Mouse (Mus musculus) heart, postnatal 0 days (tissue): ENCODE data around the gene Inka2.

Source experiments
- CTCF ChIP-seq: IDR thresholded peaks from 2 replicates; pipeline ENCODE4 v1.5.1; 2016; ENCODE audit warnings: antibody characterized with exemption, control low read depth, low read depth
- EP300 ChIP-seq: IDR thresholded peaks from 2 replicates; pipeline ENCODE4 v1.6.1; 2016; ENCODE audit warnings: antibody characterized with exemption, low read depth

GRCm38 (mm10) chr3:105736148-105736547 lies 31.7 kb downstream of the Inka2 start:
- TF ChIP-seq CTCF (no peak), EP300 (no peak)
